Mouse (Mus musculus) megakaryocyte progenitor cell, adult 5-6 weeks (primary cell): Measurements from ENCODE around the gene Yipf3. TPM values are rescaled to one million over a fixed set of nuclear protein-coding genes. Genes with fewer than 3 reads are reported as not detected.

ENCODE experiments used
- ATAC-seq: replicated peaks from 2 replicates; pipeline ENCODE4 v1.8.0; 2016; ENCODE audit warnings: mild to moderate bottlenecking, moderate TSS enrichment, inconsistent platforms; ENCODE audit not compliant: poor library complexity
- total RNA-seq, 2 experiments: library from RNA; stranded (forward) in 1 of 2; stranded (reverse) in 1 of 2; fragments of 157-497, 149-512 nt in 1 of 2; fragments of 200-1000 nt in 1 of 2; gene quantifications; 2 replicates each; pipeline versions ENCODE4 v1.2.3 to v1.2.4; 2015 to 2017

Yipf3 gene
- total RNA-seq, 2 experiments from 2014 or later: 28.2 to 31.0 TPM

DNA sequence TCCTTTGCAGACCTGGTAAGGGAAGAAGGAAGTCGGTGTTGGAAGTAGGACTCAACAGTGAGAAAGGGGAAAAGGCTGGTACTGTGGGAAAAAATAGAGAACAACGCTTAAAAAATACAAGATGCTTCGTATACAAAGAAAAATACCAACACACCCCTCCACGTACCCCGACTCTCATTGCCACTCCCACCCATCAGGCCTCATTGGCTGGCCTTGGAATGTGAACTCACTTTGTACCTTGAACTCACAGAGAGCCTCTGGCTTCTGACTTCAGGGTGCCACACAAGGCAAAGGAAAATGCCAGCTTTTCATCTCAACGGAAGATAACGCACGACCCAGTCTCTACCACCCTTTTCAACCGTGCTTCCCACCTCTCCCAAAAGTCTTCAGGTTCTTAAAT, 35.3 kb downstream of the Yipf3 start:
- ATAC-seq: no peak

DNA sequence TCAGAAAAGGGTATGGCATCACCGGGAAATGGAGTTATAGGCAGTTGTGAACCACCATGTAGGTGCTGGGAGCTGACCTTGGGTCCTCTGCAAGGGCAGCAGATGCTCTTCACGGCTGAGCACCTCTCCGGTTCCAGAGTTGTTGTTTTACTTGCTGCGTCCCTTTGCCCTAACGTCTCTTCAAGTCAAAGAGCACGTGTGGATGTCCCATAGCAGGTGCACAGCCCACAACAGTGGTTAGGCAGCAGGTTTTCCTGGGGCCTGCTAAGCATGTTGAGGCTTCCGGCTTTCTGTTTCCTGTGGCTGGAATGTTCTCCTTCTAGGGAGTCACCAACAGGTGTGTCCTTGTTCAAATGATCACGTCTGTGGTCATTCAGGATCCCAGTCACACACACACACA, 36.0 kb downstream of the Yipf3 start:
- ATAC-seq: no peak

DNA sequence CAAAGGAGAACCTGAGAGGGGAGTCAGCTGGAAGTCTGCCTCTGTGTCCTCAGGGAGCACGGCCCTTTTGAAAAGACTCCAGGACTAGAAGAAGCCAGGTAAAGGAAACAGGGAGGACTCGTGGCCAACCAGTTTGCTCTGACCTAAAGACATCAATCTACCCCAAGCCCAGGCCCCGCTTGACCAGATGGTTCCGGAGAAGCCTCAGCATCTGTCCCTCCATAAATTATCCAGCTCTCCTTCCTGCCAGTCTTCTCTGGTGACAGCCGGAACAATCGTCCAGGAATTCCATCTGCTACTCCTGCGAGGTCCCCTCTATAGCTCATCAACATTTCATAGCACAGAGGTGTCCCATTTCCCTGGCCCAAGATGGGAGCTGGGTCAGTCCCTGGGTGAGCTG, 36.8 kb downstream of the Yipf3 start:
- ATAC-seq: no peak

DNA sequence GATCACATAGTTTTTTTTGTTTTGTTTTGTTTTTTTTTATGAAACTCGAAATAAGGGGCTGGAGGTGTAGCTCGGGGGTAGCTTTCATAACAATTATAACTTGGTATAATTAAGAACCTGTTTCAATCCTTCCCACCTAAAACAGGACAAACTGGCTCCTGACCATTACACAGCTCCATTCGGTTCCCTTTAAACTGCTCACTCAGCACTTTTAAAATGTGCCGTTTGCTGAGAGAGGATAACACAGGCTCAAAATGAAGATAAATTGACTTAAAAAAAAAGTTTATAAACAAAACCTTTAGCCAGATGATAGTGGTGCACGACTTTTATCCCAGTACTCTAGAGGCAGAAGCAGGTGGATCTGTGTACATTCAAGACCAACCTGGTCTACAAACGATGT, 37.5 kb downstream of the Yipf3 start:
- no peak for ATAC-seq

DNA sequence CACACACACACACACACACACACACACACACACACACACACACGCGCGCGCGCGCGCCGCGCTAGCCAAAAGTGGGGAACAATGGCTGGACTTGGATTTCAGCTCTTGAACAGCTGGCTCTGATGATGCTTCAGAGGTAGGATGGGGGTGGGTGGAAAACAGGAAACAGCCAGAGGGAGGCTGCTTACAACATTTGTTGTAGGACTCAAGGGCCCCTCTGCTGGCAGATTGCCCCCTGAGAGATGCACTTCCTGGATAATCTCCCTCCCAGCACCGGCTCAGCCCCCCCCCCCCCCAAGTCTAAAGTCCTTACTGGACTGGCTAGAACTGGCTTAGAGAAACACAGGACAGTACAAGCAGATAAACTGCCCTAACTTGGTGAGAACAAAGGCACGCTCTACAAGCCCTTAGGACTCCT, 39.8 kb downstream of the Yipf3 start:
- no peak for ATAC-seq

DNA sequence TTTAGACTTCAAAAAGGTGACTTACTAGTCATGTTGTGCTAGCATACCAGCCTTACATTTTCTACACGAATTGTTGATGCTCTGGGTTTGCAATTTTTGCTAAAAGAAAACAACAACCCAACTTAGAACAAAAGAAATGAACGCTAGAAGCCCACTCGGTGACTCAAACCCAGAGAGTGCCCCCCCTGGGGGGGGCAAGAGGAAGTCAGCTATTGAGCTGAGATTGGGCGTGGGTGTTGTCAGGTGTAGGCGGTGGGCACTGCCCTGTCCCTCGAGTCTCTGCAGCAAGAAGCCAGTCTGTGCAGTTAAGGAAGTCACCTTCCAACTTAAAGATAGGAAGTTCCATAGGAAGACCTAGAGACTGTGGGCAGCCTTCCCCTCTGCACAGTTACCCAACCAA, 48.7 kb downstream of the Yipf3 start:
- ATAC-seq: no peak

DNA sequence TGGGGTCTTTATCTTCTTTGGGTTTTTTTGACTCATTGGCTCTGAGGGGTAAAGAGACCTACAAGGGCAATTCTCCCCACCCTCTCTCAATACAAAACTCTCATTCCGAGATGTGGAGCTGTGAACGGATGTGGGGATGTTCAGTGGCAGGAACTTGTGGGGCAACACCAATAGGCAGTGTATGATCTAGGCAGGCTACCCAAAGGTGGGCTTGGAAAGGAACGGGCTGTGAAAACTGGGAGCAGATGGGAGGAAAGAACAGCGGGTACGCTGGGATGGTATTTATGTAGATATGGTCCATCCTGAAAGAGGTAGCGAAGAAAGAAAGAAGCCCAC, 49.1 kb downstream of the Yipf3 start:
- no peak for ATAC-seq

DNA sequence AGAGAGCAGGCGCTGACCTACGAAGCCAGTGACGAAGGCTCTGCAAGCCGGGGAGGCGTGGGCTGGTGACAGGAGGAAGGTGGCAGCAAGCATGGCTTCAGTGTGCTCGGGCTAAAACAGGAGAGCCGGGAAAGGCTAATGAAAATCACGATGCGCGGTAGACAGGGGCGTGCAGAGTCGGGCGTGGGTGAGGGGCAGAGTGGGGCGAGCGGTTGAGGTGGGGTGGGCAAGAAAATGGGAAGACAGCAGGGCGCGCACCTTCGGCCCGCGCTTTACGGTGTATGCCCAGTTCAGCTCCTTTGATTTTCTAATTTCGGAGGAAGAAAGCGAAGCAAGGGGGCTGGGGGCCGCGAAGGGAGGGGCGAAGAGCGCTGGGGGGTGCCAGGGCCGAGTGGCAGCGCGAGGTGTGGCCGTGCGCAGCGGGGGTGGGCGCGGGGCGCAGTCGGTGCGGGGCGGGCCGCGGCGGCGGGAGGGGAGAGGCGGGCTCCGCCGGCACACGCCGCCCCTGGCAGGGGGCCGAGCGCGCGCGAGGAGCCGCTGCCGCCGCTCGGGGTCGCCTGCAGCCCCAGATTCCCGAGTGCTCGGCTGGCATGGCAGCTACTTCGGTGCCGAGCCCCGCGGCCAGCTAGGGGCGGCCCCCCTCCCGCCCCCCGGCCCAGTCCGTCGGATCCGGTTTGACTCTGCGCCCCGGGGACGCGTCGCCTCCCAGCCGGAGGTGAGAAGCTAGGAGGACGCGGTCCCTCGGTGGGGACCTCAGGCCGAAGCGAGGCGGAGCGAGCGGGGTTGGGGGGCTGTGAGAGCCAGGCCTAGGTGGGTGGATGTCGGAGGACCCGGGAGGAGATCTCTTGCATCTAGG, 49.7 kb downstream of the Yipf3 start, which contains the start of gene Dlk2:
TSS of gene Dlk2 (plus strand) at position 58 of the 856 bp plus-strand sequence.
- ATAC-seq: no peak

DNA sequence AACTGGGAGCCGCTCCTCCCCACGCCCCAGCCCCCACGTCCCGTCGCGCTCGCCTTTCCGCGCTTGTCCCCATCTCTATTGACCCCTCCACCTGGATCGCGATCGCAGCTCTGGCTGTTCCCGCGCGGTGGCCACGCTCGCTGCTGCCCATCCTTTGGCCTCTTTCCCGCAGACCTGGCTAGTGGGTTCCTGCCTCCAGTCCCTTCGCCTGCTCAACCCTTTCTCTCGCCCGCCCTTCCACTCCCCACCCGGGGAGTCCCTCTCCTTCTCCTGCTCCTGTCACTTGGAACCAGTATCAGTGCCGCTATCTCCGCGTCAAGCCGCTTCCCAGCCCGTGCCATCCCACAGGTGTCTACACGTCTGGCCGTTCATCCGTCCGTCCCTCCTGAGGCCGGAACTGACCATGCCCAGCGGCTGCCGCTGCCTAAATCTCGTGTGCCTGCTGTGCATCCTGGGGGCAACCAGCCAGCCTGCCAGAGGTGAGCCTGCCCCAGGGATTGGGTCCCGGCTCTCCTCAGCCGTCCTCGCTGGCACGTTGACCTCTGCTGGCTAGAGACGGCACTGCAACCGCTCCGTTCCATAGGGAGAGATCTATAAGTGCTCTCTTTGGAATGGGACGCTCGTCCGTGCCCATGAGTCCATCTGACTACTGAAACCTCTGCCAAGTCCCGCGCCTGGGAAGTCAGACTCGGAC, 50.5 kb downstream of the Yipf3 start:
- ATAC-seq: peak; percentile 94

DNA sequence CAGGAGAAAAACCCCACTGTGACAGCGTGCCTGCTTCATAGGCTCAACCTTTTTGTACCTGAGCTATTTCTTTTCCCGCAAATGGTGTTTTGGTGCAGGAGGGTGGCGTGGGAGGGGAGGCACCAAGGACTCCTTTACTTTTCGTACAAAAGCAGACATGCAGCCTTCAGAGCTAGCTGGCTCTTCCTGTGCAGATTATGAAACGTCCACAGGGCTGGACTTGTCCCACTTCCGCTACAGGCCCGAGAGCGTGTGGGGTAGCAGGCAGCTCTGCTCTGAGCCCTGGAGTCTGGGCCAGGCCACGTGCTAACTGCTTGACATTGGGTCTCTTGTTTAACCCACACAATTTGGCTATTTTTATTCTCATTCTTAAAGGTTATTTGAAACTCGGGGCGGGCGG, 54.0 kb downstream of the Yipf3 start:
- ATAC-seq: no peak

Other genes with a start within 250 kb of the Yipf3 start
- gene Vegfa, start 215.7 kb upstream of the Yipf3 start, total RNA-seq (2015): 32.8 and 38.3 TPM in 2 replicates
- gene Vegfa, start 215.7 kb upstream of the Yipf3 start, total RNA-seq (2017): 47.8 and 54.2 TPM in 2 replicates
- gene Mrps18a, start 137.1 kb upstream of the Yipf3 start, total RNA-seq (2015): 50.5 and 56.3 TPM in 2 replicates
- 55.4 and 59.2 TPM in 2 replicates for gene Mrps18a, start 137.1 kb upstream of the Yipf3 start, total RNA-seq (2017)
- gene Rsph9, start 103.9 kb upstream of the Yipf3 start, total RNA-seq (2015): 1.4 TPM in 1 of 2 replicates, not detected in the other
- 1.4 TPM in 1 of 2 replicates, not detected in the other for gene Rsph9, start 103.9 kb upstream of the Yipf3 start, total RNA-seq (2017)
- gene Mad2l1bp, start 94.5 kb upstream of the Yipf3 start, total RNA-seq (2015): 14.8 and 19.7 TPM in 2 replicates
- gene Mad2l1bp, start 94.5 kb upstream of the Yipf3 start, total RNA-seq (2017): 4.8 and 6.5 TPM in 2 replicates
- 17.4 and 22.2 TPM in 2 replicates for gene Gtpbp2, start 87.0 kb upstream of the Yipf3 start, total RNA-seq (2015)
- gene Gtpbp2, start 87.0 kb upstream of the Yipf3 start, total RNA-seq (2017): 30.7 and 33.2 TPM in 2 replicates
- 11.4 and 17.7 TPM in 2 replicates for gene Polh, start 45.4 kb upstream of the Yipf3 start, total RNA-seq (2015)
- 20.4 and 26.9 TPM in 2 replicates for gene Polh, start 45.4 kb upstream of the Yipf3 start, total RNA-seq (2017)
- gene Xpo5, start 45.3 kb upstream of the Yipf3 start, total RNA-seq (2015): 48.8 and 55.9 TPM in 2 replicates
- 70.3 and 72.0 TPM in 2 replicates for gene Xpo5, start 45.3 kb upstream of the Yipf3 start, total RNA-seq (2017)
- gene Polr1c, start within 50 bp of the Yipf3 start, total RNA-seq (2015): 58.7 and 59.9 TPM in 2 replicates
- gene Polr1c, start within 50 bp of the Yipf3 start, total RNA-seq (2017): 55.5 and 60.8 TPM in 2 replicates
- gene Lrrc73, start 5.5 kb downstream of the Yipf3 start, total RNA-seq (2015): 0.32 and 0.42 TPM in 2 replicates
- gene Lrrc73, start 5.5 kb downstream of the Yipf3 start, total RNA-seq (2017): not detected in 2 replicates
- gene Tjap1, start 34.9 kb downstream of the Yipf3 start, total RNA-seq (2015): 6.4 and 7.0 TPM in 2 replicates
- gene Tjap1, start 34.9 kb downstream of the Yipf3 start, total RNA-seq (2017): 8.0 and 12.9 TPM in 2 replicates
- gene Dlk2, start 49.3 kb downstream of the Yipf3 start, total RNA-seq (2015): not detected in 2 replicates
- not detected in 2 replicates for gene Dlk2, start 49.3 kb downstream of the Yipf3 start, total RNA-seq (2017)
- 0.93 and 1.2 TPM in 2 replicates for gene Abcc10, start 80.3 kb downstream of the Yipf3 start, total RNA-seq (2015)
- gene Abcc10, start 80.3 kb downstream of the Yipf3 start, total RNA-seq (2017): 4.1 and 4.2 TPM in 2 replicates
- gene Zfp318, start 135.7 kb downstream of the Yipf3 start, total RNA-seq (2015): 9.3 and 16.6 TPM in 2 replicates
- 13.1 and 15.7 TPM in 2 replicates for gene Zfp318, start 135.7 kb downstream of the Yipf3 start, total RNA-seq (2017)
- gene Crip3, start 180.8 kb downstream of the Yipf3 start, total RNA-seq (2015): not detected in 2 replicates
- gene Crip3, start 180.8 kb downstream of the Yipf3 start, total RNA-seq (2017): not detected in 2 replicates
- gene Slc22a7, start 190.4 kb downstream of the Yipf3 start, total RNA-seq (2015): not detected in 2 replicates
- gene Slc22a7, start 190.4 kb downstream of the Yipf3 start, total RNA-seq (2017): not detected in 2 replicates
- gene Ttbk1, start 239.6 kb downstream of the Yipf3 start, total RNA-seq (2015): 0.02 TPM in 1 of 2 replicates, not detected in the other
- 0.14 TPM in 1 of 2 replicates, not detected in the other for gene Ttbk1, start 239.6 kb downstream of the Yipf3 start, total RNA-seq (2017)
- gene Dnph1, start 248.6 kb downstream of the Yipf3 start, total RNA-seq (2015): 41.5 and 45.7 TPM in 2 replicates
- 20.2 and 26.3 TPM in 2 replicates for gene Dnph1, start 248.6 kb downstream of the Yipf3 start, total RNA-seq (2017)